8 mouse cellular contexts compared by ENCODE assay signal in the genomic region with DNA sequence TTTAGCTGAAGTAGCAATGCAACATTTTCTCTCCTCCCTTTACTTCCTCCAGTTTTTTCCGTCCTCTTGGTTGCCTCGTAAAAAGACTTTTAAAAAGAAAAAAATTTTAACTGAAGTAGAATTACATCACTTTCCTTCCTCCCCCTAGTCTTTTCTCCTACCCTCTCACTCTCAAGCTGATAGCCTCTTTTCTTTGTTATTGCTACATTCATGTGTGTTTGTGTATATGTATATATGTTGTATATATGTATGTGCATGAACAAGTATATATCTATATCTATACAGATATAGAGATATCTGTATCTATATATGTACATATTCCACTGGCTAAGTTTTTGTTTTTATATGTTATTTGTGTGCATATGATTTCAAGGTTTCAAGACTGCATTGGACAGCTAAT. TPM values are rescaled to one million over a fixed set of nuclear protein-coding genes. Genes with fewer than 3 reads are reported as not detected.
DNase-seq lines count a peak whose midpoint lies in the region; ATAC-seq and TF ChIP-seq lines count a peak whose summit lies in the region.

No protein-coding gene starts in this region.

- peak overlapping the region; percentile 87 for H3K27ac ChIP-seq in heart, embryonic 16.5 days (ENCODE audit: low read length)
- H3K27ac ChIP-seq in bone marrow, adult 2 months (ENCODE audit: control insufficient read depth, insufficient read depth, low read depth, low read length, poor library complexity) = no peak overlapping the region
- H3K27ac ChIP-seq in hindbrain, embryonic 14.5 days = no peak overlapping the region
- H3K27ac ChIP-seq in midbrain, embryonic 11.5 days (ENCODE audit: low read depth, low read length) = no peak overlapping the region

- TF ChIP-seq CTCF in bone marrow, adult 2 months (IDR thresholded peaks at IDR 0.05; ENCODE audit: control insufficient read depth, insufficient read depth, low read length) = no peak

- peak overlapping the region; percentile 77 for H3K4me2 ChIP-seq in heart, embryonic 16.5 days (ENCODE audit: low read depth, low read length)
- peak overlapping the region; percentile 91 for H3K4me2 ChIP-seq in hindbrain, embryonic 14.5 days (replicated peaks)
- peak overlapping the region; percentile 71 for H3K4me2 ChIP-seq in midbrain, embryonic 11.5 days

- H3K4me1 ChIP-seq in heart, embryonic 16.5 days (ENCODE audit: control insufficient read depth, insufficient read depth, low read length) = peaks cover 13% of the 10 kb centered on the region
- H3K4me1 ChIP-seq in bone marrow, adult 2 months (ENCODE audit: control insufficient read depth, insufficient read depth, low read length) = no peaks in the 10 kb centered on the region
- H3K4me1 ChIP-seq in hindbrain, embryonic 14.5 days (replicated peaks; ENCODE audit: control insufficient read depth, insufficient read depth, low read length) = peaks cover 23% of the 10 kb centered on the region
- H3K4me1 ChIP-seq in midbrain, embryonic 11.5 days (ENCODE audit: control insufficient read depth, insufficient read depth, low read length) = peaks cover 10% of the 10 kb centered on the region

- ATAC-seq in heart, embryonic 16.5 days (replicated peaks; ENCODE audit: extremely low read depth, insufficient read depth, low FRiP score) = no peak
- ATAC-seq in hindbrain, embryonic 14.5 days (ENCODE audit: low FRiP score) = peak; percentile 59
- peak; percentile 62 for ATAC-seq in midbrain, embryonic 11.5 days (ENCODE audit: low FRiP score)

- TF ChIP-seq POLR2A in bone marrow, adult 2 months (IDR thresholded peaks at IDR 0.05; ENCODE audit: borderline replicate concordance, control insufficient read depth, low read depth, low read length) = no peak

- DNase-seq in heart, adult 18-20 months = no peak
- DNase-seq in hindbrain, embryonic 14.5 days (ENCODE audit: low spot score) = no peak
- DNase-seq in midbrain, embryonic 11.5 days (ENCODE audit: low spot score, missing footprints) = no peak
- no peak for DNase-seq in thymus, postnatal 4 days
- DNase-seq in layer of hippocampus, postnatal 14 days (ENCODE audit: low spot score in 2 of 2) = no peak
- DNase-seq in right cerebral cortex, postnatal 25 days = no peak

- 0% methylated on average over 2 of the region's 2 CpGs for WGBS in heart, embryonic 16.5 days
- WGBS in bone marrow, adult 2 months = 0% methylated on average over 2 of the region's 2 CpGs
- WGBS in hindbrain, embryonic 14.5 days = 2% methylated on average over 2 of the region's 2 CpGs
- 0% methylated on average over 2 of the region's 2 CpGs for WGBS in midbrain, embryonic 11.5 days

- no peaks in the 10 kb centered on the region for H3K9me3 ChIP-seq in heart, embryonic 16.5 days (replicated peaks; ENCODE audit: control insufficient read depth, low read length)
- H3K9me3 ChIP-seq in hindbrain, embryonic 14.5 days (ENCODE audit: control insufficient read depth, low read length) = no peaks in the 10 kb centered on the region
- H3K9me3 ChIP-seq in midbrain, embryonic 11.5 days (ENCODE audit: control insufficient read depth, low read length) = no peaks in the 10 kb centered on the region

- H3K36me3 ChIP-seq in heart, embryonic 16.5 days (ENCODE audit: control insufficient read depth, insufficient read depth) = peaks cover 5% of the 10 kb centered on the region; the same call in 1 of the 2 replicates
- H3K36me3 ChIP-seq in hindbrain, embryonic 14.5 days (replicated peaks; ENCODE audit: control insufficient read depth, insufficient read depth) = peaks cover 10% of the 10 kb centered on the region
- H3K36me3 ChIP-seq in midbrain, embryonic 11.5 days (ENCODE audit: control insufficient read depth, insufficient read depth, low read length) = no peaks in the 10 kb centered on the region

- H3K27me3 ChIP-seq in heart, embryonic 16.5 days (ENCODE audit: control insufficient read depth, insufficient read depth, low read length) = no peaks in the 10 kb centered on the region
- no peaks in the 10 kb centered on the region for H3K27me3 ChIP-seq in hindbrain, embryonic 14.5 days (ENCODE audit: control insufficient read depth, insufficient read depth, low read length)
- no peaks in the 10 kb centered on the region for H3K27me3 ChIP-seq in midbrain, embryonic 11.5 days (ENCODE audit: control insufficient read depth, insufficient read depth, low read length)

- H3K9ac ChIP-seq in heart, embryonic 16.5 days (ENCODE audit: low read length) = peak overlapping the region; percentile 96
- H3K9ac ChIP-seq in hindbrain, embryonic 14.5 days = peak overlapping the region; percentile 83
- H3K9ac ChIP-seq in midbrain, embryonic 11.5 days (ENCODE audit: low read length) = peak overlapping the region; percentile 84

- H3K4me3 ChIP-seq in heart, embryonic 16.5 days (ENCODE audit: low read length) = peak overlapping the region; percentile 95
- peak overlapping the region; percentile 91 for H3K4me3 ChIP-seq in bone marrow, adult 2 months (replicated peaks; ENCODE audit: control insufficient read depth, low read depth, low read length)
- H3K4me3 ChIP-seq in hindbrain, embryonic 14.5 days (replicated peaks; ENCODE audit: low read length) = peak overlapping the region; percentile 84
- peak overlapping the region; percentile 68 for H3K4me3 ChIP-seq in midbrain, embryonic 11.5 days (ENCODE audit: low read depth, low read length)

RNA-seq across cellular contexts. Expression of gene Zkscan3, which starts 0.3 kb away (rescaled TPM):
- 70.4 and 73.1 TPM in 2 replicates for polyA plus RNA-seq in heart, embryonic 16.5 days (2015; fragmentation: Nextera tagmentation; extraction: Ambion mirVana)
- 10 to 100 TPM; 28.5 to 31.4 TPM for total RNA-seq in heart, adult 18-20 months (2021)
- polyA plus RNA-seq in bone marrow, adult 2 months (2011; ENCODE audit: insufficient read depth, insufficient read length, low replicate concordance, missing spikeins) = 17.1 and 25.5 TPM in 2 replicates
- 55.8 and 59.7 TPM in 2 replicates for polyA plus RNA-seq in hindbrain, embryonic 14.5 days (2014; fragmentation: Nextera tagmentation; extraction: Ambion mirVana)
- 85.4 and 85.9 TPM in 2 replicates for polyA plus RNA-seq in midbrain, embryonic 11.5 days (2014; fragmentation: Nextera tagmentation; extraction: Ambion mirVana)
- 10 to 100 TPM; 37.5 to 37.6 TPM for total RNA-seq in layer of hippocampus, postnatal 14 days (2021)

RNA-seq across cellular contexts. Expression of gene Pgbd1, which starts 38.0 kb away (rescaled TPM):
- polyA plus RNA-seq in heart, embryonic 16.5 days (2015; fragmentation: Nextera tagmentation; extraction: Ambion mirVana) = 3.2 and 3.9 TPM in 2 replicates
- under 1 TPM; 0.35 to 0.54 TPM for total RNA-seq in heart, adult 18-20 months (2021)
- polyA plus RNA-seq in bone marrow, adult 2 months (2011; ENCODE audit: insufficient read depth, insufficient read length, low replicate concordance, missing spikeins) = not detected in 2 replicates
- 3.3 and 3.7 TPM in 2 replicates for polyA plus RNA-seq in hindbrain, embryonic 14.5 days (2014; fragmentation: Nextera tagmentation; extraction: Ambion mirVana)
- polyA plus RNA-seq in midbrain, embryonic 11.5 days (2014; fragmentation: Nextera tagmentation; extraction: Ambion mirVana) = 6.6 and 7.6 TPM in 2 replicates
- total RNA-seq in layer of hippocampus, postnatal 14 days (2021) = 1 to 10 TPM; 1.3 TPM

RNA-seq across cellular contexts. Expression of gene Zscan12, which starts 40.2 kb away (rescaled TPM):
- 7.2 and 9.1 TPM in 2 replicates for polyA plus RNA-seq in heart, embryonic 16.5 days (2015; fragmentation: Nextera tagmentation; extraction: Ambion mirVana)
- total RNA-seq in heart, adult 18-20 months (2021) = 1 to 10 TPM; 5.5 to 5.9 TPM
- 3.7 and 5.9 TPM in 2 replicates for polyA plus RNA-seq in bone marrow, adult 2 months (2011; ENCODE audit: insufficient read depth, insufficient read length, low replicate concordance, missing spikeins)
- polyA plus RNA-seq in hindbrain, embryonic 14.5 days (2014; fragmentation: Nextera tagmentation; extraction: Ambion mirVana) = 11.6 and 12.5 TPM in 2 replicates
- 20.3 and 21.8 TPM in 2 replicates for polyA plus RNA-seq in midbrain, embryonic 11.5 days (2014; fragmentation: Nextera tagmentation; extraction: Ambion mirVana)
- 1 to 10 TPM; 8.3 to 9.0 TPM for total RNA-seq in layer of hippocampus, postnatal 14 days (2021)

RNA-seq across cellular contexts. Expression of gene Zscan26, which starts 50.7 kb away (rescaled TPM):
- 25.2 and 25.8 TPM in 2 replicates for polyA plus RNA-seq in heart, embryonic 16.5 days (2015; fragmentation: Nextera tagmentation; extraction: Ambion mirVana)
- 10 to 100 TPM; 22.2 to 25.9 TPM for total RNA-seq in heart, adult 18-20 months (2021)
- 8.0 and 14.1 TPM in 2 replicates for polyA plus RNA-seq in bone marrow, adult 2 months (2011; ENCODE audit: insufficient read depth, insufficient read length, low replicate concordance, missing spikeins)
- 14.1 and 17.4 TPM in 2 replicates for polyA plus RNA-seq in hindbrain, embryonic 14.5 days (2014; fragmentation: Nextera tagmentation; extraction: Ambion mirVana)
- 14.6 and 16.4 TPM in 2 replicates for polyA plus RNA-seq in midbrain, embryonic 11.5 days (2014; fragmentation: Nextera tagmentation; extraction: Ambion mirVana)
- 10 to 100 TPM; 33.9 to 35.6 TPM for total RNA-seq in layer of hippocampus, postnatal 14 days (2021)

RNA-seq across cellular contexts. Expression of gene Olfr1367, which starts 56.1 kb away (rescaled TPM):
- not detected in 2 replicates for polyA plus RNA-seq in heart, embryonic 16.5 days (2015; fragmentation: Nextera tagmentation; extraction: Ambion mirVana)
- total RNA-seq in heart, adult 18-20 months (2021) = not detected
- not detected in 2 replicates for polyA plus RNA-seq in bone marrow, adult 2 months (2011; ENCODE audit: insufficient read depth, insufficient read length, low replicate concordance, missing spikeins)
- polyA plus RNA-seq in hindbrain, embryonic 14.5 days (2014; fragmentation: Nextera tagmentation; extraction: Ambion mirVana) = not detected in 2 replicates
- polyA plus RNA-seq in midbrain, embryonic 11.5 days (2014; fragmentation: Nextera tagmentation; extraction: Ambion mirVana) = not detected in 2 replicates
- total RNA-seq in layer of hippocampus, postnatal 14 days (2021) = not detected
